Mouse (Mus musculus) embryonic facial prominence, embryonic 10.5 days (tissue): ENCODE results near the gene Akap5. TPM values are rescaled to one million over a fixed set of nuclear protein-coding genes. Genes with fewer than 3 reads are reported as not detected.
A peak's percentile ranks its signal among the peaks of the same experiment; 100 is the strongest.

Source experiments
- DNase-seq: peaks from one replicate; pipeline ENCODE4 v3.0.0-alpha.2; 2017; ENCODE audit warnings: low spot score
- H3K27ac ChIP-seq: fragments of 300-500 bp; sonication (generic); replicated peaks from 2 replicates; pipeline ENCODE4 v1.5.1; 2016; ENCODE audit warnings: mild to moderate bottlenecking
- H3K27me3 ChIP-seq: fragments of 300-500 bp; sonication (generic); replicated peaks from 2 replicates; pipeline ENCODE4 v1.6.1; 2016; ENCODE audit warnings: low read depth, mild to moderate bottlenecking; ENCODE audit not compliant: poor library complexity, severe bottlenecking
- H3K36me3 ChIP-seq: fragments of 300-500 bp; sonication (generic); replicated peaks from 2 replicates; pipeline ENCODE4 v1.6.1; 2016; ENCODE audit warnings: mild to moderate bottlenecking, moderate library complexity
- H3K4me1 ChIP-seq: fragments of 300-500 bp; sonication (generic); 2 replicates; pipeline ENCODE4 v1.6.1; 2016
- H3K4me3 ChIP-seq: fragments of 300-500 bp; sonication (generic); 2 replicates; pipeline ENCODE4 v1.5.1; 2016; ENCODE audit warnings: mild to moderate bottlenecking, moderate library complexity
- H3K9me3 ChIP-seq: fragments of 300-500 bp; sonication (generic); 2 replicates; pipeline ENCODE4 v1.6.1; 2016; ENCODE audit warnings: mild to moderate bottlenecking
- WGBS: fragments of 180-500 bp; shearing (Covaris S2); methylation state at CpG from one replicate; pipeline ENCODE4 v1.1.7; 2016; 5-methylcytosine and 5-hydroxymethylcytosine counted together
- polyA plus RNA-seq: library from polyadenylated mRNA; unstranded; fragments of >200 nt; fragmentation: Nextera tagmentation; extraction: Ambion mirVana; gene quantifications from 2 replicates; pipeline ENCODE4 v1.2.1, GENCODE M21; 2016

The Akap5 gene
- polyA plus RNA-seq, 1 experiment from 2014 or later = 2.3 TPM

GRCm38 (mm10) chr12:76361405-76362302, 37.0 kb downstream of the Akap5 start:
- no peak overlapping the region for H3K27ac ChIP-seq
- H3K4me1 ChIP-seq = peaks cover 6% of the 10 kb centered on the region; the same call in 1 of the 2 replicates
- no peaks in the 10 kb centered on the region for H3K9me3 ChIP-seq
- no peak overlapping the region for H3K4me3 ChIP-seq
- DNase-seq = no peak
- peaks cover 27% of the 10 kb centered on the region for H3K36me3 ChIP-seq
- WGBS = 75% methylated on average over 9 of the region's 9 CpGs
- H3K27me3 ChIP-seq = no peaks in the 10 kb centered on the region

- H3K4me3 ChIP-seq = no peak overlapping the region
These were observed 37.6 kb downstream of the Akap5 start for GRCm38 (mm10) chr12:76362303-76362676.

GRCm38 (mm10) chr12:76366276-76366675, 41.6 kb downstream of the Akap5 start:
- peaks cover 30% of the 10 kb centered on the region for H3K4me1 ChIP-seq
- WGBS = 86% methylated on average over 3 of the region's 3 CpGs
- no peaks in the 10 kb centered on the region for H3K27me3 ChIP-seq
- no peak overlapping the region for H3K27ac ChIP-seq
- no peak overlapping the region for H3K4me3 ChIP-seq
- no peak for DNase-seq
- no peaks in the 10 kb centered on the region for H3K9me3 ChIP-seq
- H3K36me3 ChIP-seq = peaks cover 15% of the 10 kb centered on the region; the same call in 1 of the 2 replicates

More at GRCm38 (mm10) chr12:76362303-76362676, 37.6 kb downstream of the Akap5 start:
- DNase-seq = no peak
- Histone ChIP-seq H3K36me3 (peaks cover 21% of the 10 kb centered on the region), H3K9me3 (no peaks in the 10 kb centered on the region), H3K27ac (no peak overlapping the region), H3K4me1 (peaks cover 11% of the 10 kb centered on the region), H3K27me3 (no peaks in the 10 kb centered on the region)
- 84% methylated on average over 9 of the region's 9 CpGs for WGBS

- Histone ChIP-seq H3K4me1 (peaks cover 41% of the 10 kb centered on the region), H3K27me3 (no peaks in the 10 kb centered on the region), H3K36me3 (peaks cover 13% of the 10 kb centered on the region; the same call in 1 of the 2 replicates), H3K4me3 (peak overlapping the region; percentile 90), H3K9me3 (no peaks in the 10 kb centered on the region), H3K27ac (peak overlapping the region; percentile 54)
- WGBS = 29% methylated on average over 14 of the region's 14 CpGs
- peak; percentile 40 for DNase-seq
These were observed 42.7 kb downstream of the Akap5 start for GRCm38 (mm10) chr12:76367096-76367995.

GRCm38 (mm10) chr12:76368201-76368789, 43.6 kb downstream of the Akap5 start:
- 10% methylated on average over 9 of the region's 9 CpGs for WGBS
- DNase-seq = no peak
- peaks cover 49% of the 10 kb centered on the region for H3K4me1 ChIP-seq

DNA sequence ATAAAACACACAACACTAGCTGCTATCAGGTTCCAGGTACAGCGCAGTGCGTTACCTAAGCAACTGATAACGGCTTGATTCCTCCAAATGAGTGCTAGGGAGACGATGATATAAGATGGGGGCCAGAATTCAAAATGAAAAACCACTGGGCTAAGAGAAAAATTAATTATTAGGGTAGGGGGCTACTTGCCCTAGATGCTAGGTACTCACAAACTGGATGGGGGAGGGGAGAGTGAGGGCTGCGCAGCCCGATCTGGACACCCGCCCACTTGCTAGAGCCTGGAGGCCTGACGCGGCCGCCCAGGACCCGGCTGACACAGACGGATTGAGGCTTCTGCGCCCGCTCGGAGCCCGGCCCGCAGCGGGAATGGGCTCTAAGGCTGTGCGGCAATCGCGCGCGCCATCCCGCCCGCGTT, 44.1 kb downstream of the Akap5 start:
- H3K4me1 ChIP-seq = peaks cover 49% of the 10 kb centered on the region
- peak; percentile 75 for DNase-seq
- WGBS = under 1% methylated on average over 26 of the region's 26 CpGs

More at GRCm38 (mm10) chr12:76368201-76368789, 43.6 kb downstream of the Akap5 start:
- H3K36me3 ChIP-seq = peaks cover 10% of the 10 kb centered on the region; the same call in 1 of the 2 replicates
- H3K27ac ChIP-seq = peak overlapping the region; percentile 100
- H3K4me3 ChIP-seq = peak overlapping the region; percentile 90
- no peaks in the 10 kb centered on the region for H3K27me3 ChIP-seq
- no peaks in the 10 kb centered on the region for H3K9me3 ChIP-seq

DNA sequence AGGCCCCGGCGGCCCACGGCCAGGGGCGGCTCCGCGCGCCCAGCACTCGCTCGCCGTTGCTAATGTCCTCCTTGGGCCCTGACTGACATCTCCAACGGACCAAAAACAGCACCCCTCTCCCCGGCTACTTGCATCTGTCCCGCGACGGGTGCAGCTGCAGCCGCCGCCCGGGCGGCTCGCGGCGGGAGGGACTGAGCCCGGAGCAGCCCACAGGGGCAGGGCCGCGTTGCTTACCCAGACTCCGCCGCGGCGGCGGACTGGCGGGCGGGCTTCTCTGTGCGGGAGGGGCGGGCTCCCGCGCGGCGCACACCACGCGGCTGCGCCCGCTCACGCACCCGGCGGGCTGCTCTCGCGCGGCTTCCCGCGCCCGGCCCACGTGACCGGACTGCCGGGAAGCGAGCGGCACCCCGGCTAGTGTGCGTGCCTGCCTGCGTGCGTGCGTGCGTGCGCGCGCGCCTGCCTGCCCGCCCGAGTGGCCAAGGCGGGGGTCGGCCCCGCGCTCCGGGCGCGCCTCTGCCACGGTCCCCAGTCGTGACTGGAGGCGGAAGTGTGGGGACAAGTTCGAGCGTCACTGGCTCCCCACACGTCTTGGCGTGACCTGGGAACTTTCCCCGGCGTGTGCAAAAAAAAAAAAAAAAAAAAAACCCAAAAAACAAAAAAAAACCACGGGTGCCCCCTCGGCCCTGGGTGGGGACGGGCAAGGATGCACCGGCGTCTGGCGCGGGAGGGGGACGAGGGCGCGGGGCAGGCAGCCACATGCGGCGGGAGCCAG, 44.7 kb downstream of the Akap5 start, which contains the start of gene Zbtb25:
TSS of gene Zbtb25 (minus strand) at position 397 of the 772 bp plus-strand sequence.
- no peaks in the 10 kb centered on the region for H3K9me3 ChIP-seq
- 1% methylated on average over 92 of the region's 96 CpGs for WGBS
- no peaks in the 10 kb centered on the region for H3K27me3 ChIP-seq
- peak within 1 kb of the TSS; percentile 90 for H3K4me3 ChIP-seq
- peak within 1 kb of the TSS; percentile 100 for H3K27ac ChIP-seq
- peak; percentile 91 for DNase-seq
- H3K36me3 ChIP-seq = peaks cover under 1% of the 10 kb centered on the region; the same call in 1 of the 2 replicates
- peaks cover 55% of the 10 kb centered on the region for H3K4me1 ChIP-seq

More for the DNA sequence above, 44.1 kb downstream of the Akap5 start:
- peak overlapping the region; percentile 100 for H3K27ac ChIP-seq
- H3K9me3 ChIP-seq = no peaks in the 10 kb centered on the region
- peak overlapping the region; percentile 90 for H3K4me3 ChIP-seq
- no peaks in the 10 kb centered on the region for H3K27me3 ChIP-seq
- peaks cover 7% of the 10 kb centered on the region; the same call in 1 of the 2 replicates for H3K36me3 ChIP-seq

DNA sequence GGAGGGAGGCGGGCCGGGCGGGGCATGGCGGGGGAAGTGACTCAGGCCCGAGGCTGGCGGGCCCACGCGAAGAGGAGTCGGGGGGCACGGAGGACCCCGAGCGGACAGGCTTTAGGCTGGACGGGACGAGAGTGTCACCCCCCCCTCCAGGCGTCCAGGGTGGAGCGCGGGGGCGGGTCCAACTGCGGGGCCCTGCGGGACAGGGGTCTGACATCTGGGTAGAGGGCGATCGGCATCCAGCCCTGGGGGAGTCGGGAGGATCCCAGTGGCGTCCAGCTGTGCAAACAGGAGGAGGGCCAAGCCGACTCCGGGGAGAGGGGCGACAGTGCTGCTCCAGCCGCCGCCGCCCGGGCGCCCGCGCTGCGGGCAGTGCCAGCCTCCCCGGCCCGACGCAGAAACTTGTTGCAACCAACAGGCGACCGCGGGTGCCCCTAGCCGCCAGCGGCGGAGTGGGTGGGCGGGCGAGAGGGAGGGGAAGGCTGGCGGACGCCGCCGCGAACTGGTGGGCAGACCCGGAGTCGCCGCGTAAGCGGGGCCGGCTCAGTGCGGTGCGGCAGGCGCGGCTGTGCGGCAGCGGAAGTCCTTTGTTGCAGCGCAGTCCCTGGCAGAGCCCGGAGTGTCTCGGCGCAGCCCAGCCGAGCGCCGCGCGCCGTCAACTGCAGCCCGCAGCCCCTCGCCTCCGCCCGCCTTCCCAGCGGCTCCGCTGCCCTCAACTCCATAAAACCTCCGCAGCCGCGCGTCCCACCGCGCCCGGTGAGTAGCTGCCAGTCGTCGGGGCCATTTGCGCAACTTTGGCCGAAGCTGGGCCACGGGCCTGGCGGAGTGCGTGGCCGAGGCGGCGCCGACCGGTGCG, 45.5 kb downstream of the Akap5 start, which contains the start of gene Zbtb1:
TSS of gene Zbtb1 (plus strand) at position 289 of the 853 bp plus-strand sequence.
- WGBS = under 1% methylated on average over 96 of the region's 99 CpGs
- Histone ChIP-seq H3K36me3 (no peaks in the 10 kb centered on the region; the same call in 1 of the 2 replicates), H3K27me3 (no peaks in the 10 kb centered on the region), H3K9me3 (no peaks in the 10 kb centered on the region), H3K27ac (peak within 1 kb of the TSS; percentile 100), H3K4me1 (peaks cover 59% of the 10 kb centered on the region), H3K4me3 (peak within 1 kb of the TSS; percentile 90)
- peak; percentile 90 for DNase-seq

GRCm38 (mm10) chr12:76370831-76371571, 46.3 kb downstream of the Akap5 start:
- DNase-seq = peak; percentile 88
- Histone ChIP-seq H3K27ac (peak overlapping the region; percentile 100), H3K27me3 (no peaks in the 10 kb centered on the region), H3K9me3 (no peaks in the 10 kb centered on the region), H3K36me3 (no peaks in the 10 kb centered on the region; the same call in 1 of the 2 replicates), H3K4me1 (peaks cover 55% of the 10 kb centered on the region), H3K4me3 (peak overlapping the region; percentile 90)
- WGBS = under 1% methylated on average over 63 of the region's 63 CpGs

GRCm38 (mm10) chr12:76372046-76372445, 47.4 kb downstream of the Akap5 start:
- Histone ChIP-seq H3K27ac (peak overlapping the region; percentile 100; the same call in 1 of the 2 replicates), H3K4me3 (peak overlapping the region; percentile 90), H3K36me3 (no peaks in the 10 kb centered on the region; the same call in 1 of the 2 replicates), H3K9me3 (no peaks in the 10 kb centered on the region), H3K27me3 (no peaks in the 10 kb centered on the region), H3K4me1 (peaks cover 51% of the 10 kb centered on the region)
- no peak for DNase-seq
- WGBS = 48% methylated on average over 7 of the region's 7 CpGs
